Mouse (Mus musculus): ENCODE results near the gene Sema5a.

Sema5a gene

DNA sequence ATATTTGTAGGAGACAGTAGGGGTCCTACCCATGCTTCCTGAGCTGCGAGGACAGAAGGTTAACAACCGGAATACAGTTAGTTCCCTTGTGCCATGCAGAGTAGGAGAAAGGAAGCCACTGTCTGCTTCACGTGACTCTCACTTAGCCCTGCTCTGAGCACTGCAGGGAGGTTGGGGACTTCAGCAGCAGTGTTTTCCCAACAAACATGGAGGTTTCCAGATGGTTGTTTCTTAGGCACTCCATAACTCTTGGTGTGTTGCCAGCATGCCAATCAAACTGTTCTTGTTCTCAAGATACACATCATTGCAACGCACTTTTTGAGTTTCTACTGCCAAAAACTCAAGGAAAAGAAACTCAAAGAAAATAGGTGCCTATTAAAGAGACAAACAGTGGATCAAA, 440.5 kb downstream of the Sema5a start:
- DNase-seq: no peak

DNA sequence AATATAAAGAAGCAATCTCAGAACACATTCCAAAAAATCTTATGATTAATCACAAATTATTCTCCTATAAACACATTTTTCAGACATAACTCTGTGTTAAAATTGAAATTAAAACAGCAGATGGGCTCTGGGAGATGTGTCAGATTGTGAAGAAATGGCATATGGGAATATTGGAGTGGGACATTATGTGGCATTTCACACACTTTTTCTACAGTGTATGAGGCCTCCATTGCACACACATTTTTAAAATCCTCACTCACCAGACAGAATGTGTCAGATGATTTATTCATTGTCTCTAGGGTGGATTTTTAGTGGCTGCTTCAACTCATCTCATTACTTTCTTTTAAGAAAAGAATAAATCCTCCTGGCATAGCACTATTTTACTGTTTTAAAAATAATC, 446.4 kb downstream of the Sema5a start:
- DNase-seq: no peak

- DNase-seq: no peak
Observed at GRCm38 (mm10) chr15:32693006-32693405, 448.4 kb downstream of the Sema5a start.

GRCm38 (mm10) chr15:32717298-32717985, 472.8 kb downstream of the Sema5a start:
- no peak for DNase-seq

DNA sequence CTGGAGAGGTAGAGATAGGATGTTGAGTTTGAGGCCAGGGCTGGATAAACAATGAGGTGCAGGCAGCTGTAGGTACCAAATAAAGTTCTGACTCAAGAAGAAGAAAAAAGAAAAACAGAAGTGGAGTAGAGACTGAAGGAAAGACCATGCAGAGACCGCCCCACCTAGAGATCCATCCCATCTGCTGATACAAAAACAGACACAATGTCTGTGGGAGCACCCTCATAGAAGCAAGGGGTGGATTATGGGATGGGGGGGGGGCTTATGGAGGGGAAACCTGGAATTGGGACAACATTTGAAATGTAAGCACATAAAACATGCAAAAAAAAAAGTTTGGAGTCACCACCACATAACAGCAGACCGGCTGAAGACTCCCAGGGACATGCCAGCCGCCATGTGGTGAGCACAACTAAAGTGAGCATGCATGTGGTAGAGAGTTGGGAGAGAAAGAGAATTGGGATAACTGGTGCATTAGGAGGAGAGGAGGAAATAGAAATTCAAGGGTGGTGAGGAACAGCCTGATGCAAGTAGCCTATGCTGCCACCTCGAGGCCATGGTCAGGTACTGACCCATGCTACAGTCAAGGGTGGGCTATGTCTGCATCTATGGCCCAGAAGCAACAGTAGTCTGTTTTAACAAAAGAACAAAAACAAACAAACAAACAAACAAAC, 473.8 kb downstream of the Sema5a start:
- DNase-seq: peak; percentile 17

GRCm38 (mm10) chr15:32718964-32719311, 474.3 kb downstream of the Sema5a start:
- no peak for DNase-seq

- peak; percentile 3 for DNase-seq
Observed at GRCm38 (mm10) chr15:32730839-32731238, 486.2 kb downstream of the Sema5a start.

Measured in kidney, adult 11 months (tissue).